Mouse (Mus musculus) right cerebral cortex, postnatal 10 days (tissue): ENCODE data around the gene Gstp1.

Experiments
- DNase-seq, 2 experiments: peaks; one replicate each; pipeline ENCODE4 v3.0.0; 2021; ENCODE audit warnings: low spot score in 2 of 2

Gstp1 gene

DNA sequence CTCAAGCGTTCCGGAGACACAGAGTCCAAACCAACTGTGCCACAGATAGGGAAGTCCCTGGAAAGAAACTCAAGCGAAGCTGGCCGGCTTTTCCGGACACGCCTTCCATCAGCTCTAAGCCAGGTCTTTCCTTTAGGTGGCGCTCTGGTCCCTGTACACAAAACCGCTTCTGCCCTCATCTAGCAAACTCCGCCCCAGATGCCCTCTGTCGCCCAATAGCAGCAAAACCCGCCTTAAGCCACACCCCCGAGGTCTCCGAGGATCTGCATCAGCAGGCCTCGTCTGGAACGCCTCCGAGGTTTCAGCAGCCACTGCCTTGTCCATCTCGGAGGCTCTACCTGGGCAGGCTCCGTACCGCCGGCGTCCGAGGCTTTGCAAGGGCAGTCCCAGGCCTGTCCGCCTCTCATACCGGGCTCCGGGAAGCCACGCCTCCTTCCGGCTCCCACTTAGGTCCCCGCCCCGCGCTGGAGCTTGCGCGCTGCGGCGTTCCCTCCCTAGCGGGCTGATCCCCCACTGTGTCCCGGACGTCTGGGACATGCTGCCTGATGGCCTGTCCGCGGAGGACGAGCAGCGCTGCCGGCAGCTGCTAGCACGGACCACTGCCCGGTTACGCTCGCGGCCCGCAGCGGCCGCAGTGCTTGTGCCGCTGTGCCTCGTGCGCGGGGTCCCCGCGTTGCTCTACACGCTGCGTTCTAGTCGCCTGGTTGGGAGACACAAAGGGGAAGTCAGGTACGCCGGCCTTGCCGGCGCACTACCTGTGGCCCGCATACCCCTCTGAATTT lies 37.5 kb downstream of the Gstp1 start, which contains the start of the genes Nudt8 and Gm49405:
Nudt8 (plus strand) TSS at position 462 of the 782 bp plus-strand sequence.
Gm49405 (plus strand) TSS at position 508 of the 782 bp plus-strand sequence.
- peak; percentile 95 for DNase-seq

- DNase-seq: no peak
Measured at GRCm38 (mm10) chr19:3999121-3999730, 38.6 kb downstream of the Gstp1 start.

GRCm38 (mm10) chr19:3998335-3998734 lies 39.5 kb downstream of the Gstp1 start:
- DNase-seq: no peak

DNA sequence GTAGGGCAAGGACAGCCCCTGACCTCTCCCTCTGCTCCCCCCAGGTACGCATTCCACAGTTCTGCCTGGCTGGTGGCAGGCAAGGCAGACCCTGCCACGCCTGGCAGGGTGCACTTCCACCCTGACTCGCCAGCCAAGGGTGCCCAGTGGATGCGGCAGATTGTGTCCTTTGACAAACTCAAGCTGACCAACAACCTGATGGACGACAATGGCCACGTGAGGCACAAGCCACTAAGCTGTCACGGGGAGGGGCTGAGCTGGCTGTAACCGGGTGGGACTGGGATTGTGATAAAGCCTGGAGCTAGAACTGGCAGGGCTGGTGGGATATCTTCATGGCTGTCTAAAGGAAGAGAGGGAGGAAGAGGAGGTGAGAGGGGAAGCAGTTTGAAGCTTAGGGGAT lies 40.6 kb downstream of the Gstp1 start:
- no peak for DNase-seq

DNA sequence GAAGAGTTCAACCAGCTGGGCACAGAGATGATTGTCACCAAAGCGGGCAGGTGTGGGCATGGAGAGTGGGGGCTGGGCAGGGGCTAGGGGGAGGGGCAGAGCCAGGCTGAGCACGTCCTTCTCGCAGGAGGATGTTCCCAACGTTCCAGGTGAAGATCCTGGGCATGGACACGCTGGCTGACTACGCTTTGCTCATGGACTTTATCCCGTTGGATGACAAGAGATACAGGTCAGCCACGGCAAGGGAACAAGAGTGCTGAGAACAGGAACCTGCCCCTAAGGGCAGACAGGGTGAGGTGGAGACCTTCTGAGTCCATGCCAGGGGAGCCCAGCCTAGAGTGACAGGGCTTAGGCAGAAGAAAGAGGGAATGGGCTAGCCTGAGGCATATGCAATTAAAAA lies 41.0 kb downstream of the Gstp1 start:
- DNase-seq: no peak

DNA sequence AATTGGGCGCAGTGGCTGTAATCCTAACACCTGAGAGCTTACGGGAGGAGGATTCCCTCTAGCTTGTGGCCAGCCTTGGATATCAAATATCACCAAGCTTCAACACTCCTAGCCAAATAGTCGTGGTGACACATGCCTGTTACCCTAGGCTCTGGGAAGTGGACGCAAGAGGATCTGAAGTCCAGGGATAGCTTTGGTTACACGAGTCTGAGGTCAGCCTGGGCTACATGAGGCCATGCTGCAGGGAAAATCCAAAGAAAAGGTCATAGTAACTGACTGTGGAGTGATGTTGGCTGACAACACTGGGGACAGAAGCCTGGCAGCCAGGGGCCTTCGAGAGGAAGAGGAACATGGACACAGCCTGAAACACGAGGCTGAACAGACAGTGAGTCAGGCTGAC lies 41.7 kb downstream of the Gstp1 start:
- DNase-seq: no peak

DNA sequence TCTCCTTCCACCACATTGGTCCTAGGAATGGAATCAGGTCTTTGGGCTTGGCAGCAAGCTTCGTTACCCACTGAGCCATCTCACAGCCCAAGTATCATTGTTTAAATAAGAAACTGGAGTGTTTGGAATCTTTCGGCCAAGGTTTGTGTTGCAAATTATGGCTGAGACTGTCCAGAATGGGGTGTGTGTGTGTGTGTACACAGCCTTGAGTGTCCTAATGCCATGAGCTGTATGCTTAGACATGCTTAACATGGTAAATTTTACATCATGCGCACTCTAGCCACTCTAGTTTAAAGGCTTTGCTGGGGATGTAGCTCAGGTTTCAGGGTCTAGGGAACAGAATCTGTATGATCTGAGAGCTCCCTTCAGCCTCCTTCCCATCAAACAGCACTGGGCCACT lies 42.3 kb downstream of the Gstp1 start:
- DNase-seq: no peak

- no peak for DNase-seq
Measured at GRCm38 (mm10) chr19:3994932-3995331, 42.9 kb downstream of the Gstp1 start.

DNA sequence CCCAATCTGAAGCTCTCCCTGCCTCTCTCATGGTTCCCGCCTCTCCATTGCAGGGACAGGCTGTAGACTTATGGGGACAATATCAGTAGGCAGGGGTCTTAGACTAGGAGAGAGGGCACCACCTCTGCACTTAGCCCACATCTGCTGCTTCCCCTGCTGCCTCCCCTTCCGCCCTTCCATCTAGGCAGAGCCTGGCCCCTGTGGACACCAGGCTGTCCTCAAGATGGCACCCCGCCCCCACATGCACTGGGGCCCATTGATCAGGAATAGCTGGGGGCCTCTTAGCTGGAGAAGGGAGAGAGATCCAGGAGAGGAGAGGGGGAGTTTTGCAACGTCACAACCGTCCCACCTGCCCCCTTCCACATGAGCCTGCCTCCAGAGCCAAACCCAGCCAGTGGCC lies 45.4 kb downstream of the Gstp1 start, which contains the start of gene Tbx10:
Tbx10 (plus strand) TSS at position 337 of the 400 bp plus-strand sequence.
- no peak for DNase-seq

DNA sequence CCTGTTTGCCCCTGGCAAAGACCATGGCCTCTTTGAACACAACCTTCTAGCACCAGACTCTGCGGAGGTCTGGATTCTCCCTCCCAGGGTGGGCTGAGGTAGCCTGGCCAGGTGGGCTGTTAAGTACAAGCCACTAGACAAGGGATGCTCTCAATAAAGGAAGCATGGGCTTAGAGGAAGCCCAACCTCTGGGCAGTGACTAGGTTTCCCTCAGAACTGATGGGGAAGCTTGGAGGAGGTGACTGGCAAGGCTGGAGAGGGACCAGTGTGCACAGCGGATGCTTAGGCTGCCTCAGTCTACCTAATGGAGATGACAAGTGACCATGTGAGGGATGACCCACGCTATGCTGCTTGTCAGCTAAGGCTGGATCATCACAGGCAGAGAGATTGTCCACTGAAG lies 45.8 kb downstream of the Gstp1 start:
- DNase-seq: no peak

- DNase-seq: no peak
Measured at GRCm38 (mm10) chr19:3991562-3991961, 46.2 kb downstream of the Gstp1 start.

GRCm38 (mm10) chr19:3990804-3991203 lies 47.0 kb downstream of the Gstp1 start:
- DNase-seq: no peak

GRCm38 (mm10) chr19:3988750-3989149 lies 49.0 kb downstream of the Gstp1 start:
- DNase-seq: no peak

GRCm38 (mm10) chr19:3988066-3988465 lies 49.7 kb downstream of the Gstp1 start:
- DNase-seq: no peak

DNA sequence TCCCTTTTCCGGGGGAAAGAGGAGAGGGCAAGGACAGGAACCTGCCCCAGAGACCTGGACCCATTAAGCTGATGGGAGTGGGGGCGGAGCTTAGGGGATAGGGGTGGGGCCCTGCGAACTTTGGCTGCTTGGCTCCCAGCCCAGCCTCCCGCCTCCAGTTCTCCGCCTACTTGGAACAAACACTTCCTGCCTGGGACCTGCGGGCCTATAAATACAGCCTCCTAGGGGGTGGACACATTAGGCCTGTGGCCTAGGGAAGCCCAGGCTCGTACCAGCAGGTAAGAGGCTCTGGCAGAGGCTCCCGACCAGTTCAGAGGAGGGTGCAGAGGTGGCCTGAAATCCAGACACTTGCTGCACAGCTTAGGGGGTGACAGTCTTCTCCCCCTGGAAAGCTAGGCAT lies 51.5 kb downstream of the Gstp1 start, which contains the start of gene Acy3:
Acy3 (plus strand) TSS at position 237 of the 400 bp plus-strand sequence.
- DNase-seq: peak in 1 of 2 experiments; percentile 55
